Mouse (Mus musculus): ENCODE data around the gene Igsf9b. TPM values are rescaled to one million over a fixed set of nuclear protein-coding genes. Genes with fewer than 3 reads are reported as not detected.

Igsf9b gene
- total RNA-seq (2023), result not detected

GRCm38 (mm10) chr9:27298411-27299285 lies at the start of gene Igsf9b:
Gene Igsf9b, plus strand, starts transcription at chr9:27299204.

GRCm38 (mm10) chr9:27396500-27396899 lies 97.5 kb downstream of the Igsf9b start, which contains the start of gene Spata19:
Gene Spata19, plus strand, starts transcription at chr9:27396800.

Other genes starting within 250 kb of the Igsf9b start
- gene Jam3, start 143.8 kb upstream of the Igsf9b start, total RNA-seq (2023), result not detected
- not detected for gene Spata19, start 97.6 kb downstream of the Igsf9b start, total RNA-seq (2023)

All from B cell, adult 67 days (primary cell).